Mouse (Mus musculus): ENCODE measurements around the gene Ndufa3. TPM values are rescaled to one million over a fixed set of nuclear protein-coding genes. Genes with fewer than 3 reads are reported as not detected.

Ndufa3 gene
- polyA plus RNA-seq (2015; fragmentation: Illumina TruSeq; extraction: RNeasy Lipid Tissue Mini Kit (QIAGEN cat#74804); ENCODE audit: low read depth, low replicate concordance), result 620 TPM

GRCm38 (mm10) chr7:3617242-3617995, at the start of gene Ndufa3:
Gene Ndufa3 (plus strand): TSS chr7:3617373.

GRCm38 (mm10) chr7:3616057-3616388, 1.1 kb upstream of the Ndufa3 start, which contains the start of gene Oscar:
Gene Oscar (minus strand): TSS chr7:3616157.

GRCm38 (mm10) chr7:3629543-3630477, 12.6 kb downstream of the Ndufa3 start, which contains the start of the genes Tfpt and Prpf31:
Gene Tfpt (minus strand): TSS chr7:3629929.
Gene Prpf31 (plus strand): TSS chr7:3629985.

GRCm38 (mm10) chr7:3644672-3645487, 27.7 kb downstream of the Ndufa3 start, which contains the start of gene Cnot3:
Gene Cnot3 (plus strand): TSS chr7:3645268.

GRCm38 (mm10) chr7:3665215-3666114, 48.3 kb downstream of the Ndufa3 start, which contains the start of gene Leng1:
Gene Leng1 (minus strand): TSS chr7:3665840.

Other genes starting within 250 kb of the Ndufa3 start
- gene Cacng8, start 226.7 kb upstream of the Ndufa3 start, polyA plus RNA-seq (2015; fragmentation: Illumina TruSeq; extraction: RNeasy Lipid Tissue Mini Kit (QIAGEN cat#74804); ENCODE audit: low read depth, low replicate concordance), result 46.1 TPM
- gene Cacng6, start 193.2 kb upstream of the Ndufa3 start, polyA plus RNA-seq (2015; fragmentation: Illumina TruSeq; extraction: RNeasy Lipid Tissue Mini Kit (QIAGEN cat#74804); ENCODE audit: low read depth, low replicate concordance), result 1.2 TPM
- gene Tarm1, start 114.7 kb upstream of the Ndufa3 start, polyA plus RNA-seq (2015; fragmentation: Illumina TruSeq; extraction: RNeasy Lipid Tissue Mini Kit (QIAGEN cat#74804); ENCODE audit: low read depth, low replicate concordance), result not detected
- 1.7 TPM for gene Oscar, start 1.2 kb upstream of the Ndufa3 start, polyA plus RNA-seq (2015; fragmentation: Illumina TruSeq; extraction: RNeasy Lipid Tissue Mini Kit (QIAGEN cat#74804); ENCODE audit: low read depth, low replicate concordance)
- gene Tfpt, start 12.6 kb downstream of the Ndufa3 start, polyA plus RNA-seq (2015; fragmentation: Illumina TruSeq; extraction: RNeasy Lipid Tissue Mini Kit (QIAGEN cat#74804); ENCODE audit: low read depth, low replicate concordance), result 40.2 TPM
- 72.0 TPM for gene Prpf31, start 12.6 kb downstream of the Ndufa3 start, polyA plus RNA-seq (2015; fragmentation: Illumina TruSeq; extraction: RNeasy Lipid Tissue Mini Kit (QIAGEN cat#74804); ENCODE audit: low read depth, low replicate concordance)
- 33.7 TPM for gene Cnot3, start 27.9 kb downstream of the Ndufa3 start, polyA plus RNA-seq (2015; fragmentation: Illumina TruSeq; extraction: RNeasy Lipid Tissue Mini Kit (QIAGEN cat#74804); ENCODE audit: low read depth, low replicate concordance)
- 7.5 TPM for gene Leng1, start 48.5 kb downstream of the Ndufa3 start, polyA plus RNA-seq (2015; fragmentation: Illumina TruSeq; extraction: RNeasy Lipid Tissue Mini Kit (QIAGEN cat#74804); ENCODE audit: low read depth, low replicate concordance)
- 8.5 TPM for gene Tmc4, start 60.2 kb downstream of the Ndufa3 start, polyA plus RNA-seq (2015; fragmentation: Illumina TruSeq; extraction: RNeasy Lipid Tissue Mini Kit (QIAGEN cat#74804); ENCODE audit: low read depth, low replicate concordance)
- gene Tsen34, start 75.5 kb downstream of the Ndufa3 start, polyA plus RNA-seq (2015; fragmentation: Illumina TruSeq; extraction: RNeasy Lipid Tissue Mini Kit (QIAGEN cat#74804); ENCODE audit: low read depth, low replicate concordance), result 86.0 TPM
- 144 TPM for gene Mboat7, start 76.2 kb downstream of the Ndufa3 start, polyA plus RNA-seq (2015; fragmentation: Illumina TruSeq; extraction: RNeasy Lipid Tissue Mini Kit (QIAGEN cat#74804); ENCODE audit: low read depth, low replicate concordance)
- 900 TPM for gene Rps9, start 86.6 kb downstream of the Ndufa3 start, polyA plus RNA-seq (2015; fragmentation: Illumina TruSeq; extraction: RNeasy Lipid Tissue Mini Kit (QIAGEN cat#74804); ENCODE audit: low read depth, low replicate concordance)
- gene Pirb, start 103.0 kb downstream of the Ndufa3 start, polyA plus RNA-seq (2015; fragmentation: Illumina TruSeq; extraction: RNeasy Lipid Tissue Mini Kit (QIAGEN cat#74804); ENCODE audit: low read depth, low replicate concordance), result 0.28 TPM
- gene Gm15448, start 208.3 kb downstream of the Ndufa3 start, polyA plus RNA-seq (2015; fragmentation: Illumina TruSeq; extraction: RNeasy Lipid Tissue Mini Kit (QIAGEN cat#74804); ENCODE audit: low read depth, low replicate concordance), result not detected
- not detected for gene Pira2, start 227.7 kb downstream of the Ndufa3 start, polyA plus RNA-seq (2015; fragmentation: Illumina TruSeq; extraction: RNeasy Lipid Tissue Mini Kit (QIAGEN cat#74804); ENCODE audit: low read depth, low replicate concordance)

All from brain, adult 10 weeks (tissue).